Mouse (Mus musculus) MEL-GATA-1-ER (cell line): ENCODE data around the gene Cep104.

Experiments
- DNase-seq: peaks from one replicate; pipeline ENCODE4 v3.0.0-alpha.2; 2012; ENCODE audit warnings: low read depth; ENCODE audit errors: extremely low read depth

Cep104 gene

DNA sequence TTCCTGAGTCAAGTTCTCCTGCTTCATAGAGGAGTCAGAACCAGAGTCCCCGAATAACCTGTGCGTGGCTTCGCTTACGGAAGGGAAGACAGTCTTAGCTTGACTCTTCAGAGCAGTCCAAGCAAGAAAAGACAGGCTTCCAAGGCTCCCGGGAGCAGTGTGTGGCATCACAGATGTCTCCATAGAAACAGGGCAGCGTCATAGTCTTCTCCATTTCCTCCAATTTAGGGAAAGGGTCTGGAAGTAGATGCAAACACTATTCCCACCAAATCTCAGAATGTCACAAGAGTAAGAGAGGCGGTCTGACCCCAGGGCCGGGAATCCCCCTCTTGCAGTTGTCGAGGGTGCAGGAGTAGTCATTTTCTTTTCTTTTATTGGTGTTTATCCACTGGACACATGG, 67.6 kb downstream of the Cep104 start, which contains the start of gene Ccdc27:
Ccdc27 (minus strand) TSS at position 101 of the 400 bp plus-strand sequence.
- no peak for DNase-seq

DNA sequence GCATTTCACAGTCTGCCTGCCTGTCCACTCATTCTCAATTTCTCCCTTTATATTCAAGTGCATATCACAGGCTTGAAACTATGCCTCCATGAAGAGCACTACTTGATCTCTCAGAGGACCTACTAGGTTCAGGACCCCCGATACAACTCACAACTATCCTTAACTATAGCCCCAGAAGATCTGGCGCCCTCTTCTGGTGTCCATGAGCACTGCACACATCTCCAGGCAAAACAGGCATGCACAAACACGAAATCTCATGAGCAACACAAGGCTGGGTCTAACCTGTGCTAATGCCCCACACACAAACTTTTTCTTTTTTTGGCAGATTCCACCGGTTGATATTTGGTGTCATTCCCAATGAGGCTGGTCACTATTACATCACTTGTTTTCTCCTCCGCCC, 70.8 kb downstream of the Cep104 start:
- no peak for DNase-seq

DNA sequence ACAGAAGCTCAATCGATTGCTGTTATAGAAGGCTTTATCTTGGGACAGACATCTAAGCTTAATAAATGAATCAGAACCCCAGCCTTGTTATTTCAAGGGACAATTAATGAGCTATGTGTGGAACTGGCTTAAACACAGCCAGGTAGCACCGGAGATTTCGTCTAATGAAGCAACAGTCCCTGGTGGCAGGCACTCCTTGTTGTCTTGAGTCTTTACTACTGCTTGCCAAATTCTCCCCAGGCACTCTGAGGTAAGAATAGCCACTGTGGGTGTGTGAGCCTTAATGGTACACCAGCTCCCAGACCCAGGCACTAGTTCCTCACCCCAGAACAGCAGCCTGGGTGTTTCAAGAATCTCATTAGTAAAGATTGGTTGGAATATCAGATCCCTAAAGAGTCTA, 76.4 kb downstream of the Cep104 start:
- no peak for DNase-seq

DNA sequence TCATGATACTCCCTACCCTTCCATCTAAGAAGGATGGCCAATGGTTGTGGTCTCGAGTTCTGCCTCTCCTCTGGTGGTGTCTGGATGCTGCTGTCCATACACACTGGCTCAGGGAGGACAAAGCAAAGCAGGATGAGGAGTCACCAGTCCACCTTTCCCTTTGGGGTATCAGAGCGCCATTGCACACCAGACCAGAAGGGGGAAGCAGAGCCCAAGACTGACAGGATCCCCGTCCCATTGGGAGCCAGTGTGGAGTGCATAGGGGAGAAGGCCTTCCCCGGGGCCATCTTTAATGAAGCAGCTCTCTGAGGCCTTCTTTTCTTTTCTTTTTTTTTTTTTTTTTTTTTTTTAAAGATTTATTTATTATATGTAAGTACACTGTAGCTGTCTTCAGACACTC, 78.1 kb downstream of the Cep104 start:
- DNase-seq: no peak

DNA sequence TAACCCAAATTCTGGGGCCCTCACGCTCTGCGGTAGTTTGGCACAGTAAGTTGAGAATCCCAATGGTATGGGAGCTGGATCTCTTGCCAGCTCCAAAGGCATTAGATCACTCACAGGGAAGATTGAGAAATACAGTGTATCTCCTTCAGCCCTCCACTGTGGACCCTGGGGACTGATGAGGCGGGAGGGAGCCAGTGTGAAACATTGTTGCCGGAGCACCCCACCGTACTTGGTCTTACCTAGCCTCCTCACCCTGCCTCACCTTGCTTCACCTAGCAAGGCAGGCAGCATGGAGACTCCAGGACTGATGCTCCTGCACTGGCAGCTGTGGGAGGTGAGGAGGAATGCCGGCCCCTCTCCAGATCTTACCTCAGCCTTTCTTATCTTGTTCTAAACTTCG, 80.5 kb downstream of the Cep104 start:
- DNase-seq: no peak

DNA sequence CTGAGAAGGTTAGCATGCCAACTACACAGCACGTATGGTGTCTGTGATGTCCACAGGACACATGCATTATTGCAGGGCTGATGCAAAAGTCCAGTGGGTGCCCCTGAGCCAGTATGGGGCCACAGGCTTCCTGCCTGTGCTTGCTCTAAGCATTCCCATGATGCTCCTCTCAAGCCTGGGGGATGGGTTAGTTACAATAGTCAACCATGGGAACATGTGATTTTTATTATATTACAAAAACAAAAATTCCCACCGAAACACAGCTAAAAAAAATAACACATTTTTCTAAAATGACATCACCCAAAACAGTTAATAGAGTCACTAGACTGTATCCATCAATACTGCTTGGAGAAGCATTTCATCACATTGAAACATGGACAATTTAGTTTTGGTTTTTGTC, 81.1 kb downstream of the Cep104 start:
- no peak for DNase-seq

DNA sequence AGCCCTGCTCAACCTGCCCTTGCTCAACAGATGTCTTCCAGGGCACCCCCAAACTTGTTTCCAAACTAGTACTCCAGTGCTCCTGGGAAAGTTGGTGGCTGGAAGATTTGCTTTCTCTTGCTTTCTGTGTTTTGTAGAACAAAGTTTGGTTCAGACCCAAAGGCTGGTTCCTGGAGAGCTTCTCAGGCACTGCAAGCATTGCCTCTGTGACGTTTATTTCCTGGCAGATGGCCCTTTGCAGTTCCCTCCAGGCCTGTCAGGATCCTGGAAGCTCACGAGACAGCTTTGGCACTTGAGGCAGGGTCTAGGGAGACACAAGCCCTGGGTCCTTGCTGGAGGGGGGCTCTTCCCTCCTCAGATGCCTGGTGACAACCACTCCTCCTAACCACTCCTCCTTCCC, 81.7 kb downstream of the Cep104 start:
- DNase-seq: no peak

DNA sequence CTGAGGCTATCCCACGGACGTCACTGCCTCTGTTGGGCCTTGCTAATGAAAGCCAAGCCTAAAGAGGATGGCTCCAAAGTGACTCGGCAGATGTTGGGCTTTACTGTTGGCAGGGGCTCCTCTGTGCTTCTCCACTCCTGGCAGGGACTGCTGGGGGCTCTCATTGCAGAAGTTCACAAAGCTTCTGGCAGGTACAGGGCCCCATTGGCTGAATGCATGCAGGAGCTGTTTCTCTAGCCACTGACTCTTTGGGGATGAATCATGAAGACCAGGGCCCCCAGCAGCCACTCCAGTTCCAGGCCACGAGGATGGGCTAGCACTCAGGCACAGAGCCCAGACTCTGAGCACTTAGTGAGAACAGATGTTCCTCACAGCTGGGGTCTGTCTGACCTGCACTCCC, 82.7 kb downstream of the Cep104 start:
- no peak for DNase-seq
